Mouse (Mus musculus): Measurements from ENCODE around the gene Abcc12.
A peak's percentile ranks its signal among the peaks of the same experiment; 100 is the strongest.

The Abcc12 gene

GRCm38 (mm10) chr8:86580458-86580857, at the start of gene Abcc12:
Gene Abcc12 (minus strand): TSS chr8:86580686.
- DNase-seq (ENCODE audit: extremely low spot score, low spot score) = no peak

- DNase-seq (ENCODE audit: extremely low spot score, low spot score) = no peak
Observed at GRCm38 (mm10) chr8:86630212-86630611, 49.7 kb upstream of the Abcc12 start.

- peak; percentile 13 for DNase-seq (ENCODE audit: extremely low spot score, low spot score)
Observed at GRCm38 (mm10) chr8:86624915-86625314, 44.4 kb upstream of the Abcc12 start.

- DNase-seq (ENCODE audit: extremely low spot score, low spot score) = peak; percentile 98
Observed at GRCm38 (mm10) chr8:86623911-86624731, 43.6 kb upstream of the Abcc12 start, which contains the start of gene Lonp2. Gene Lonp2 (plus strand): TSS chr8:86624043.

- DNase-seq (ENCODE audit: extremely low spot score, low spot score) = no peak
Observed at GRCm38 (mm10) chr8:86623551-86623910, 43.0 kb upstream of the Abcc12 start.

- no peak for DNase-seq (ENCODE audit: extremely low spot score, low spot score)
Observed at GRCm38 (mm10) chr8:86617759-86618387, 37.4 kb upstream of the Abcc12 start.

- no peak for DNase-seq (ENCODE audit: extremely low spot score, low spot score)
Observed at GRCm38 (mm10) chr8:86615095-86615769, 34.7 kb upstream of the Abcc12 start.

- DNase-seq (ENCODE audit: extremely low spot score, low spot score) = no peak
Observed at GRCm38 (mm10) chr8:86613798-86614197, 33.3 kb upstream of the Abcc12 start.

- DNase-seq (ENCODE audit: extremely low spot score, low spot score) = no peak
Observed at GRCm38 (mm10) chr8:86604676-86605075, 24.2 kb upstream of the Abcc12 start.

GRCm38 (mm10) chr8:86603174-86603573, 22.7 kb upstream of the Abcc12 start:
- DNase-seq (ENCODE audit: extremely low spot score, low spot score) = no peak

GRCm38 (mm10) chr8:86600311-86600710, 19.8 kb upstream of the Abcc12 start:
- no peak for DNase-seq (ENCODE audit: extremely low spot score, low spot score)

GRCm38 (mm10) chr8:86599299-86599698, 18.8 kb upstream of the Abcc12 start:
- DNase-seq (ENCODE audit: extremely low spot score, low spot score) = no peak

- no peak for DNase-seq (ENCODE audit: extremely low spot score, low spot score)
Observed at GRCm38 (mm10) chr8:86597681-86598080, 17.2 kb upstream of the Abcc12 start.

GRCm38 (mm10) chr8:86595671-86596070, 15.2 kb upstream of the Abcc12 start:
- DNase-seq (ENCODE audit: extremely low spot score, low spot score) = no peak

- no peak for DNase-seq (ENCODE audit: extremely low spot score, low spot score)
Observed at GRCm38 (mm10) chr8:86594159-86594796, 13.8 kb upstream of the Abcc12 start.

GRCm38 (mm10) chr8:86593099-86593498, 12.6 kb upstream of the Abcc12 start:
- DNase-seq (ENCODE audit: extremely low spot score, low spot score) = no peak

- no peak for DNase-seq (ENCODE audit: extremely low spot score, low spot score)
Observed at GRCm38 (mm10) chr8:86588338-86588737, 7.9 kb upstream of the Abcc12 start.

- DNase-seq (ENCODE audit: extremely low spot score, low spot score) = no peak
Observed at GRCm38 (mm10) chr8:86586642-86587041, 6.2 kb upstream of the Abcc12 start.

- no peak for DNase-seq (ENCODE audit: extremely low spot score, low spot score)
Observed at GRCm38 (mm10) chr8:86586058-86586457, 5.6 kb upstream of the Abcc12 start.

GRCm38 (mm10) chr8:86585532-86585931, 5.0 kb upstream of the Abcc12 start:
- peak; percentile 69 for DNase-seq (ENCODE audit: extremely low spot score, low spot score)

- DNase-seq (ENCODE audit: extremely low spot score, low spot score) = peak; percentile 82
Observed at GRCm38 (mm10) chr8:86585118-86585517, 4.6 kb upstream of the Abcc12 start.

GRCm38 (mm10) chr8:86581921-86582331, 1.4 kb upstream of the Abcc12 start:
- DNase-seq (ENCODE audit: extremely low spot score, low spot score) = no peak

Measured in neural tube, embryonic 10.5 days (tissue).